Mouse (Mus musculus) lung, embryonic 16.5 days (tissue): ENCODE data around the gene Mog. TPM values are rescaled to one million over a fixed set of nuclear protein-coding genes. Genes with fewer than 3 reads are reported as not detected.

ENCODE experiments used
- ATAC-seq: fragments of 200-750 bp; cut with Nextera tagmentation; 2 replicates; pipeline ENCODE4 v1.8.0; 2017; ENCODE audit warnings: low read depth, mild to moderate bottlenecking, moderate library complexity
- H3K27ac ChIP-seq: fragments of 300-500 bp; sonication (generic); 2 replicates; pipeline ENCODE4 v1.5.1; 2014; ENCODE audit warnings: mild to moderate bottlenecking, control low read depth, low read length
- H3K27me3 ChIP-seq: fragments of 300-500 bp; sonication (generic); 2 replicates; pipeline ENCODE4 v1.6.1; 2014; ENCODE audit warnings: low read depth, low read length, mixed read lengths; ENCODE audit not compliant: control insufficient read depth, insufficient read depth
- H3K36me3 ChIP-seq: fragments of 300-500 bp; sonication (generic); 2 replicates; pipeline ENCODE4 v1.6.1; 2014; ENCODE audit warnings: low read length; ENCODE audit not compliant: control insufficient read depth, insufficient read depth
- H3K4me1 ChIP-seq: fragments of 300-500 bp; sonication (generic); replicated peaks from 2 replicates; pipeline ENCODE4 v1.6.1; 2014; ENCODE audit warnings: low read length, mixed read lengths; ENCODE audit not compliant: control insufficient read depth, insufficient read depth
- H3K4me2 ChIP-seq: fragments of 300-500 bp; sonication (generic); 2 replicates; pipeline ENCODE4 v1.6.1; 2014; ENCODE audit warnings: low read depth, low read length, control low read depth
- H3K4me3 ChIP-seq: fragments of 300-500 bp; sonication (generic); 2 replicates; pipeline ENCODE4 v1.5.1; 2014; ENCODE audit warnings: mild to moderate bottlenecking, low read length, control low read depth
- H3K9ac ChIP-seq: fragments of 300-500 bp; sonication (generic); 2 replicates; pipeline ENCODE4 v1.6.1; 2014; ENCODE audit warnings: low read length, control low read depth
- H3K9me3 ChIP-seq: fragments of 300-500 bp; sonication (generic); 2 replicates; pipeline ENCODE4 v1.6.1; 2016; ENCODE audit warnings: low read length; ENCODE audit not compliant: control insufficient read depth
- WGBS: fragments of 180-500 bp; shearing (Covaris S2); extraction: QIAGEN DNeasy Blood & Tissue Kit; methylation state at CpG from one replicate; pipeline ENCODE4 v1.1.7; 2014; 5-methylcytosine and 5-hydroxymethylcytosine counted together
- polyA plus RNA-seq: library from polyadenylated mRNA; unstranded; fragments of >200 nt; fragmentation: Nextera tagmentation; extraction: Ambion mirVana; gene quantifications from 2 replicates; pipeline ENCODE4 v1.2.1, GENCODE M21; 2015

The Mog gene
- polyA plus RNA-seq, 1 experiment from 2014 or later: 0.11 TPM

GRCm38 (mm10) chr17:37002364-37003330 lies 20.6 kb downstream of the Mog start:
- H3K27me3 ChIP-seq: no peaks in the 10 kb centered on the region
- peak; percentile 96 for ATAC-seq
- peaks cover 4% of the 10 kb centered on the region; the same call in 1 of the 2 replicates for H3K4me1 ChIP-seq
- peak overlapping the region; percentile 94 for H3K9ac ChIP-seq
- no peaks in the 10 kb centered on the region for H3K9me3 ChIP-seq
- peaks cover 16% of the 10 kb centered on the region for H3K36me3 ChIP-seq
- peak overlapping the region; percentile 91 for H3K4me2 ChIP-seq
- under 1% methylated on average over 49 of the region's 49 CpGs for WGBS
- H3K4me3 ChIP-seq: peak overlapping the region; percentile 77
- H3K27ac ChIP-seq: peak overlapping the region; percentile 97

GRCm38 (mm10) chr17:37000863-37001262 lies 22.3 kb downstream of the Mog start, which contains the start of gene Zfp57:
Gene Zfp57, plus strand, starts transcription at chr17:37001163.
- Histone ChIP-seq H3K4me2 (peak within 1 kb of the TSS; percentile 91; the same call in 1 of the 2 replicates), H3K9ac (no peak within 1 kb of the TSS), H3K4me1 (peaks cover 4% of the 10 kb centered on the region; the same call in 1 of the 2 replicates), H3K36me3 (peaks cover 2% of the 10 kb centered on the region; the same call in 1 of the 2 replicates), H3K9me3 (no peaks in the 10 kb centered on the region), H3K4me3 (peak within 1 kb of the TSS; percentile 77; the same call in 1 of the 2 replicates), H3K27me3 (no peaks in the 10 kb centered on the region), H3K27ac (peak within 1 kb of the TSS; percentile 45; the same call in 1 of the 2 replicates)
- ATAC-seq: no peak
- WGBS: 87% methylated on average over 7 of the region's 7 CpGs

- Histone ChIP-seq H3K9ac (no peak overlapping the region), H3K4me1 (peaks cover 4% of the 10 kb centered on the region; the same call in 1 of the 2 replicates), H3K4me2 (no peak overlapping the region), H3K4me3 (no peak overlapping the region), H3K9me3 (no peaks in the 10 kb centered on the region), H3K36me3 (no peaks in the 10 kb centered on the region), H3K27ac (no peak overlapping the region), H3K27me3 (no peaks in the 10 kb centered on the region)
- no peak for ATAC-seq
- WGBS: 54% methylated on average over 2 of the region's 2 CpGs
Measured at GRCm38 (mm10) chr17:36998477-36998876, 24.7 kb downstream of the Mog start.

GRCm38 (mm10) chr17:36997033-36997735 lies 26.0 kb downstream of the Mog start:
- ATAC-seq: peak; percentile 53

GRCm38 (mm10) chr17:36995448-36995847 lies 27.8 kb downstream of the Mog start:
- H3K27ac ChIP-seq: no peak overlapping the region

More at GRCm38 (mm10) chr17:36997033-36997735, 26.0 kb downstream of the Mog start:
- H3K27me3 ChIP-seq: no peaks in the 10 kb centered on the region
- no peak overlapping the region for H3K27ac ChIP-seq
- 0 out of 2 replicates have a peak, but pooled peaks cover 2% of the 10 kb centered on the region for H3K4me1 ChIP-seq
- WGBS: 27% methylated on average over 7 of the region's 7 CpGs
- no peak overlapping the region for H3K4me2 ChIP-seq
- H3K4me3 ChIP-seq: no peak overlapping the region
- no peaks in the 10 kb centered on the region for H3K9me3 ChIP-seq
- H3K9ac ChIP-seq: no peak overlapping the region
- H3K36me3 ChIP-seq: no peaks in the 10 kb centered on the region

GRCm38 (mm10) chr17:36994528-36994927 lies 28.7 kb downstream of the Mog start:
- H3K27me3 ChIP-seq: peaks cover under 1% of the 10 kb centered on the region; the same call in 1 of the 2 replicates
- H3K4me1 ChIP-seq: no peaks in the 10 kb centered on the region
- H3K4me3 ChIP-seq: no peak overlapping the region
- H3K4me2 ChIP-seq: no peak overlapping the region
- no peaks in the 10 kb centered on the region for H3K9me3 ChIP-seq
- H3K9ac ChIP-seq: no peak overlapping the region
- H3K27ac ChIP-seq: no peak overlapping the region
- 83% methylated on average over 2 of the region's 2 CpGs for WGBS
- no peak for ATAC-seq
- H3K36me3 ChIP-seq: no peaks in the 10 kb centered on the region

More at GRCm38 (mm10) chr17:36995448-36995847, 27.8 kb downstream of the Mog start:
- Histone ChIP-seq H3K4me2 (no peak overlapping the region), H3K4me3 (no peak overlapping the region), H3K9ac (no peak overlapping the region), H3K4me1 (no peaks in the 10 kb centered on the region), H3K9me3 (no peaks in the 10 kb centered on the region), H3K27me3 (no peaks in the 10 kb centered on the region), H3K36me3 (no peaks in the 10 kb centered on the region)
- ATAC-seq: no peak
- WGBS: 54% methylated on average over 3 of the region's 3 CpGs

- 0 out of 2 replicates have a peak, but pooled peaks have one; percentile 15 for ATAC-seq
- Histone ChIP-seq H3K36me3 (no peaks in the 10 kb centered on the region), H3K27ac (no peak overlapping the region), H3K4me3 (no peak overlapping the region), H3K9me3 (no peaks in the 10 kb centered on the region), H3K9ac (no peak overlapping the region), H3K4me2 (no peak overlapping the region), H3K4me1 (no peaks in the 10 kb centered on the region), H3K27me3 (peaks cover 7% of the 10 kb centered on the region)
- 85% methylated on average over 4 of the region's 4 CpGs for WGBS
Measured at GRCm38 (mm10) chr17:36993770-36994325, 29.4 kb downstream of the Mog start.

GRCm38 (mm10) chr17:36992336-36993104 lies 30.7 kb downstream of the Mog start:
- Histone ChIP-seq H3K9ac (no peak overlapping the region), H3K4me2 (no peak overlapping the region), H3K27me3 (peaks cover 16% of the 10 kb centered on the region), H3K4me1 (no peaks in the 10 kb centered on the region), H3K36me3 (no peaks in the 10 kb centered on the region), H3K27ac (no peak overlapping the region), H3K9me3 (no peaks in the 10 kb centered on the region), H3K4me3 (no peak overlapping the region)
- no peak for ATAC-seq
- 52% methylated on average over 3 of the region's 3 CpGs for WGBS
